Mouse (Mus musculus): Measurements from ENCODE around the gene Casq1.

Gene Casq1

DNA sequence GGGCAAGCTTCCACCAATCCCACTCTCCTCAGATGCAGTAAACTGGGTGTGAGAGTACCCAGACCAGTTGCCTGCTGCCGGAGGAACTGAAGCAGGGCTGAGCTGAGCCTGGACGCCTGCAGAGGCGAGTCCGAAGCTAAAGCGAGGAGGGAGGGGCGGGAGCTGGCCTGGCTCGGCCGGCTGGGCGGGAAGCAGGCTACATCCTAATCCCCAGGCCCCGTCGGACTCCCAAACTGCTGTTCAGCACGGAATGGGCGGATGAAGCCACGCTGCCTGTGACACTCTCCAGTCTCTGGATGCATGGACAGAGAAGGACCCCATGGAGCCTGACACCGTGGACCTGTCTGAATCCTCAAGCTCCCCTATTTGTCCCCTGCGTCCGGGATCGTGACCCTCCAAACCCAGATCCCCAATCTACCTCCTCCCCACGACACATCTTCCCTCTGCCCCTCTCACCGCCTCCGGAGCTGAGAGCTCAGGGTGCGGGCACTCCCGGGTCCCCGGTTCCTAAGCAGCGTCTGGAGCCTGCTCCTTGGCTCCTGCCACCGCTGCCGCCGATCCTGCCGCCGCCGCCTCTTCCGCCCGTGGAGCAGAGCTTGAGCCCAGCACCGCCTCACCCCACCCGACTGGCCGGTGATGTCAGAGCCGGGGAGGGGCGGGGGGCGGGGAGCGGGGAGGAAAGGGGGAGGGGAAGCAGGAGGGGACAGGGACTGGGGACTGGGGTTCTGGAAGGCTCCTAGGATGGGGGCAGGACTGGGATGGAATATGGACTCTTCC, 13.3 kb downstream of the Casq1 start, which contains the start of gene Pea15a:
Gene Pea15a, minus strand, starts transcription at position 664 of the 777 bp plus-strand sequence.
- peak; percentile 69 to 77 for DNase-seq (ENCODE audit: low spot score in 2 of 2)

DNA sequence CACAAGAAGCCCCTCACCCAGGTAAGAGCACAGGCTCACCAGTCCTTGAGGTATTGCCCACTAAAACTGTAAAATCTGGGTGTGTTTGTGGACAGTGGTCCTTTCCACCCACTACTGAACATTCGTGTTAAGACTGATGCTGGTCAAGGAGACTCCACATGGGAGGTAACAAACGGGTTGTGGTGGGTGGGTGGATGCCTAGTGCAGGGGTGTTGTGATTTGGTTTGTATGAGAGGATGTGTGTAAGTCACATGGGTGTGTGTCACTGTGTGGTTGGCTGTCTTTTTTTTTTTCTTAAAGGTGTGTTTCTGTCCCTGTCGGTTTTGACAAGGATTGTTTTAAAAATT, 14.0 kb downstream of the Casq1 start:
- no peak for DNase-seq (ENCODE audit: low spot score in 2 of 2)

DNA sequence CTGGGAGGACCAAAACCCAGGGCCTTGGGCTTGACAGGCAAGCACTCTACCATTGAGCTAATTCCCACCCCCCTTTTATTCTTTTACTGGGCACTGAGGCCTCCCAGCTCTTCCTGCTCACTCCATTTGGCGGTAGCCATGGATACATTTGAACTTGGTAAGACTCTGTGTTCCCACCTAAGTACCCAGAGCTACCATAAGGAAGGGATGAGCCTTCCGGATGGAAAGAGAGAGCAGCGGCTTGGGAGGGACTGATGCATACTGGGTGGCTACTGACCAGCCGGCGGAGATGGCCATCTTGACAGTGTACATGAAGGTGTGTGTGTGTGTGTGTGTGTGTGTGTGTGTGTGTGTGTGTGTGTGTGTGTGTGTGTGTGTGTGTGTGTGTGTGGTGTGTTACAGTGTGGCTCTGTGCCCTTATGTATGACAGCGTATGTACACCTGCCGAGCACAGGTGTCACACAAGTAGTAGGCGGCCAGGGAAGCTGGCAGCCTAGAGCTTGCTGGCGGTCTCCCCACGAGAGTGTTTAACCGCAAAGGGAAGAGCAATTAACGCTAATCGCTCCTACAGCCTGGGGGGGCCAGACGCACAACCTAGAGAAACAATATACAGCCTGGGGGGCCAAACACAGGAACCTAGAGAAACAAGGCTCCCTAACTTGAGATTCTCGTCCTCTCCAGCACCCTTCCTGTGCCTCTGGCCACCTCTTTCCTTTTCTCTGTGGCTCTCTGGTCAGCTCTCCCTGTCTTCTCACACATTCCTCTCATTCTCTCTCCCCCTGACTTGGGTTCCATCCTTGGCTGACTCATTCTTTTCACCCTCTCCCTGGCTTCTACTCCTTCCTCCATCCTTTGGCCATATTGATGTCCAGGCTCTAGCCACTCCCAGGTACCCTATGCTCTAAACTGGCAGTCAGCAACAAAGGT, 14.6 kb downstream of the Casq1 start:
- DNase-seq (ENCODE audit: low spot score in 2 of 2), result no peak

DNA sequence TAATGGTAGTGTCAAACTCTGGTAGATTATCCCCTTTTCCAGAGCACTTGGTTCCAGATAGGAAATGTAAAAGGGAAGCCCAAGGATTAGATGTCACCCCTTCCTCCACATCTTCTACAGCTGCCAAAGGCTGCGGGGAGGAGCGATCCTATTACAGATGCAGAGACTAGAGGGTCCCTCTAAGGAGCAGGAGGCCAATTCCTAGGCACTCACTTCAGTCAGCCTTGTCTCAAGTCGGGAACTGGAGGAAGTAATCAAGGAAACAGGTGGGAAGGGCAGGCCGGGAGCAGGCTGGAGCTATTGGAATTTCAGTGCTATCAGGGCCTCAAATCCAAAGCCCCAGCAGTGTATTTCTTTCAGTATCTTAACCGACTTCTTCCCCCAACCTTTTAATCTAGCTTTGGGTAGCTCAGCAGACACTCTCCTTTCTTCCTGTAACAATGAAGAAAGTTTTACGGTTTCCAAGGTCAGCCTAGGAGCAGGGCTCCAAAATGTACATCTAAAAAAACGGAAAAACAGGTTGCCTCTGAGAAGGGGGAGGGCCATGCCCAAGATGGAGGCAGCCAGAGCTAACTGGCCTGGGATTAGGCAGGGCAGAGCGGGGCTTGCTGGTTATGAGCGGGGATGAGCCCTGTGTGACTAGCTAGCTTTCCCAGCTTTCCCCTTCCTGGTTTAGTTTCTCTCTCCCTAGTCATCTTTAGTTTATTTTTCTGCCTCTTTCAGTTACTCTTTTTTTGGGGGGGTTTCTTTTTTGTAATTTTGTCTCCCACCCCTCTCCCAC, 15.4 kb downstream of the Casq1 start:
- no peak for DNase-seq (ENCODE audit: low spot score in 2 of 2)

DNA sequence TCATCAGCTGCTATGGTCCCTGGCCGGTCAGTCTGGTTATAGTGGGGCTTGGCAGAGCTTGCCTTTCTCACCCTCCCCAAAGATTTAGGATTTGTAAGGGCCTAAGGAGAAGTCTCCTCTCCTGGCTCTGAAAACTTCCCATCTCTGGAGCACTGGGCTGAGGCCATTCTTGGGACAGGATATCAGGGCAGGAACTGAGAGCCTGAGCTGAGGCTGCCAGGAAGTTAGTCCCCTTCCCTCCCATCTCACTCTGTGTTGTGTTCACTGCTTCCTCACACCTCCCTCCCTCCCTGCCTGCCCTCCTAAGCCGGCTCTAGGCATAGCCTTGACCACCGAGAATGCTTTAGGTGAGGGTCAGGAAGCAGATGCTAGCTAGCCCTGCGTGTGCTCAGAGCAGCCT, 16.1 kb downstream of the Casq1 start:
- DNase-seq (ENCODE audit: low spot score in 2 of 2), result no peak

DNA sequence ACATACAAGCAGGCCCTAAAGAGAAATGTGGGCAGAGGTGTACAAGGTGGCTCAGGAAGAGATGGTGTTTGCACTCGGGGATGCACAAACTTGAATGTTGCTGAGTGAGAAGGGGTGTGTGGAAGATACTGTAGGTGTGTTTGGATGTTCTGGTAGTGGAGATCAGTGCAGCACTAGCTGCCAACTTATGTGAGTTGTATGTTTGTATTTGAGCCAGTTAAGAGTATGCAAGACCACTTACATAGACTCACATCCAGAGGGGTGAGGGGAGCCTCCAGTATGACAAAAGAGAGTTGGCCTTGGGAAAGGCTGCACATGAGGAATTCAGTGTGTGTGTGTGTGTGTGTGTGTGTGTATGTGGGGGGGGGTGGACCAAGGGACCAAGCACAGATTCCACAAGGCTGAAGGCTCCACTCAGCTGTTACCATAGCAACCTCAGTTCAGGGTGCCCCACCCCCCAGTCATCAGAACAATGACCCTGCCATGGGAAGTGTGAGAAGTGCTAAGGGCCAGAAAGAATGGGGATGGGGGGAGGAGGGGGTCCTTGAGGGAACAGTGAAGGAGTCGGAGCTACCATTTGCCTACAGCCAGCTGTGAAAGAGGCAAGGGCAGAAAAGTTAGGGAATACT, 16.7 kb downstream of the Casq1 start:
- DNase-seq (ENCODE audit: low spot score in 2 of 2), result no peak

DNA sequence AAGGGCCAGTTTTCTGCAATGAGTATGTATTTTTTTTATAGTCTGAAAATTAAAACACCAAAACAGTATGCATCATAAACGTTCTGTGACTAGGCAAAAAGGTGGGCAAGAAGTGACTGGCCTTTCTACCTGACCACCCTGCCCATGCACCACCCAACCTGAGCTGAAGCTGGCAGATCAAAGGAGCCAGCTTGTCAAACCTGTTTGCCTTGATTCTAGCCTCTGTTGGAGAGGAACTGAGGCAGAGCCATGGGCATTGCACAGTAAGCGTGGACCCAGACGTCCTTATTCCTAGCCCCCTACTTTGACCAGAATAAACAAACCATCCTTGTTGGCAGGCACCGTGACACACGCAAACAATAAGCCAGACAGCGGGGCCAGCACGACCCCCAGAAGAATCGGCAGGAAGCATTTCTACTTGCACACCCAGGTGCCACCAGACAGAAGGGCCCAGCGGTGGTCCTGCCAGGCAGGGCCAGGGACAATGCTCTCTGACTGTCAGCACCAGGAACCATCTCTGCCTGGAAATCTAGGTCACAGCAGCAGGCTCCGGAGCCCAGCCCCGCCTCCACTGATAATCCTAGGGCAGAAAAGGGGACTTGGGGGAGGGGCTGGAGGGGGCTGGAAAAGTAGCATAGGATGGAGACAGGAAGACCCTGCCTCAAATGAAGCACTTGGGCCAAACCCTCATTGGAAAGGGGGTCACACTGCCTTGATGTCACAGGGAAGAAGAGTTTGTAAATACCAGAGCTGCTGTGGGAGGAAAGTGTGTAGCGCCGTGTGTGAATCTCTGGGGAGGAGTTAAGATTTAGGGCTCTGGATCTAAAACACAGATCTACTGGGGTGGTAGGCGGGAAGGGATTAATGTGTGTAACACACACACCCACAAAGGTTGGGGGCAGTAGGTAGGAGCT, 17.4 kb downstream of the Casq1 start:
- no peak for DNase-seq (ENCODE audit: low spot score in 2 of 2)

DNA sequence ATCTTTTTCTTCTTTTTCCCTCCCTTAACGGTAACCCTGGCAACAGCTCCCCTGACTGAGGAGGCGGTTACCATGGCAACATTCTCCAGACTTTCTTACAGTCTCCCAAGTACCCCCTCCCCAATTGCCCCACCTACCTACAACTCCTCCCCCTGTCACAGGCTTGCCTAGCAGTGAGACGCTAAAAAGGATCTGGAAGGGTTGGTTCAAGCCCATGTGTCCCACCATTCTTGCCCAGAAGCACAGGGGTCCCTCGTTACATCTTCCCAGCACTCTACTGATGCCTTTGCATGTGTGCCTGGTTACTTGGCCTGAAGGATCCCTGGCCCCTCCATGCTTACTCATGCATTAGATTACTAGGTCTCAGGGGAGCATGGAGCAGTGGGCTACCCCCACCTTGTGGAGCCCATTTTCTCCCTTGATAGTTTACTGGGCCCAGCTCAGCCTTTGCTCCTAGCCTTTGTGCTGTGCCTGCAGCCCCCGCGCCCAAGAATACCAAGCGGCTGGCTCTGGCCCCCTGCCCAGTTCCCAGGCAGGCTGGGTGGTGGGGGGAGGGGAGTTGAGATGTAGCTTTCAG, 18.7 kb downstream of the Casq1 start:
- peak; percentile 73 to 81 for DNase-seq (ENCODE audit: low spot score in 2 of 2)

DNA sequence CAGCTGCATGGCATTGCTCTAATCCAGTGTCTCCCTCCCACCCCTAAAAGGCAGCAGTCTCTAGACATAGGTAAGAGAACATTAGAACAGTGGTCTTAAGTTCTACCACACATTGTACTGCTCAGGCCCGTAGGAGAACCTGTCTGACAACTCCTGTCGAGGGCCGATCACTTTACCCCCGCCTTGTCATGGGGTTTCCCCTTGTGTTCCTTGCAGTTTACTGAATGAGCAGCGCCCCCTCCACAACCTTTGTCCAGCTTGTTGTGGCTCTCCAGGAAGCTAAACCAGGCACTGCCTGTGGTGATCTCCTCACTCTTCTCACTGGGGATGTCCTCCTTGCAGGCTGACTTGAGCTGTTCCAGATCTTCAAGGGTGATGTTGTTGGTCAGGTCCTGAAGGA, 19.5 kb downstream of the Casq1 start:
- no peak for DNase-seq (ENCODE audit: low spot score in 2 of 2)

DNA sequence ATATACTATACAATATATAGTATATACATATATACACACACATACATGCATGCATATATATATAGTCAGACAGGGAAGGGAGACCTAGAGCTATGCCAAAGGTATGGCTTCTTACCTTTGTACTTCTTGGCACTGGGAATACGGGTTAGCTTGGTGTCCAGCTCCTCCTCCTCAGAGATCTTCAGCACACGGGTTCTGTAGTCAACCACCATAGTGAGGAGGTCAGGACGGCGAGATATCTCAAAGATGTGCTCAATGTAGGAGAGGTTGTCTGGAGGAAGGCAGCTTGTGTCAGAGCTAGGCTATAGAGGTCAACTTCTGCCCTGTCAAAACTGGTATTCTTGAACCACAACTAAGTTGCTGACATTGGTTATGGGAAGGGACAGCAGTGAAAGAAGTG, 20.7 kb downstream of the Casq1 start:
- no peak for DNase-seq (ENCODE audit: low spot score in 2 of 2)

DNA sequence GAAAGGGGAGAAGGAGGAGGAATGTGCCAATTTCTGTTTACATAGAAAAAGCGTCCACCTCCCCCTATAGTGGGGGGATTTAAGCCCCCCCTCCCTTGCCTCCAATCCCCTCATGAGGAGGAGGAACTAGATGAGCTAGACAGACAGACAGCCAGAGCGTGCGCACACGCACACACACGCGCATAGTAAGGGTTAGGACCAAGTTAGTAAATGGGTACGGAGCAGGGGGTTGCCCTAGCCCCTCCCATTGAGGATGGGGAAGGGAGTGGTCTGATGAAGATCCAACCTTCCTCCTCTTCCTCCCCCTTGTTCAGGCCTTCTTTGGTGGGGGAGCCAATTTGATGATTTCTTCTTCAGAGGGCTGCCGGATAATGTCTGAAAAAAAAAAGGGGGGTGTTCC, 21.4 kb downstream of the Casq1 start:
- DNase-seq (ENCODE audit: low spot score in 2 of 2), result no peak

DNA sequence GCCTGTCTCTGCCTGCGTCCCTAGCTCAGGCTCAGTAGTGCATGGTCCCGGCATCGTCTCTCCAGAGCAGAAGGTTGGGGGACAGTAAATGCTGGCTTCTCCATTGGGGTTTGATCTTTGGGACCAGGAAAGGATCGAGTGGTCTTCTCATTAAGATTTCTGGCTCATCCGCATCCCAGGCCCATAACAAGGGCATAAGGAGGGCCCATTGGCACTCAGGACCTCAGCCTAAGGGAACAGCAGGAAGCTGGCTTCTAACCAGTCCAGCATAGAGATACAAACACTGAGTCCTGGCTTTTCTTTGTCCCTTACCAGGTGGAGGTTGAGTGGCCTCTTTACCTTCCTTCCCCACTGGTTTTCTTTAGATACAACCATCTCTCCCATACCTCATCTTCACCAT, 21.8 kb downstream of the Casq1 start:
- DNase-seq (ENCODE audit: low spot score in 2 of 2), result no peak

DNA sequence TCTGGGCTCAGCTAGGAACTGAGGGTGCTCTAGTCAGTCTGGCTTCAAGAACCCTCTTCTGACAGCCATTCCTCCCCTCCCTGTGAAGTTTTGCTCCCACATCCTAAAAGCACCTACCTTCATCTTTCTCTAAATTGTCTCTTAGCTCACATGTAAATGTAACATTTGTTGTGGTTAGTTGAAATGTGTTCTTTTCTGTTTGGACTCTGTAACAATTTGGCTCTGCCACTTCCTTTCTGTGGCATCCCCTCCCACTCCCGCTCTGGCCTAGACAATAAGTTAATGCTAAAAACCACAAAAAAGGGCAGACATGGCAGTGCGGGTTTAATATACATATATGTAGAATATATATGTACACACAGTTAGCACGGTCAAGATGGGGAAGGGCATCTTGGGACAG, 22.5 kb downstream of the Casq1 start:
- DNase-seq (ENCODE audit: low spot score in 2 of 2), result peak in 1 of 2 experiments; percentile 3

DNA sequence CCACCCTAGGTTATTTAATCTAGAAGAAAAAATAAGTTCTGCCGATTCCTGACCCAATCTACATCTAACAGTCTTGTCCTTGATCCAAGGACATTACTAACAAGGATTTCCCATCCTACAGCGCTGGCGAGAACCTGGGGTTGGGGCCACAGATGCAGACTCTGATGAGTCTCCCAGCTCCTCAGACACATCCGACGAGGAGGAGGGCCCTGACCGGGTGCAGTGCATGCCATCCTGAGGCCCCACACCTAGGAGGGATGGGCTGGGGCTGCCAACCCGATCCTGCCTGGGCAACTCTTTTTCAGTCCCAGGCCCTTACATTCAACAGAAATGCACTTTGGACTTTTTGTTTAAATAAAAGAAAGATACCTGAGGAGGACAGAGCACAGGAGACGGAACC, 25.2 kb downstream of the Casq1 start:
- no peak for DNase-seq (ENCODE audit: low spot score in 2 of 2)

DNA sequence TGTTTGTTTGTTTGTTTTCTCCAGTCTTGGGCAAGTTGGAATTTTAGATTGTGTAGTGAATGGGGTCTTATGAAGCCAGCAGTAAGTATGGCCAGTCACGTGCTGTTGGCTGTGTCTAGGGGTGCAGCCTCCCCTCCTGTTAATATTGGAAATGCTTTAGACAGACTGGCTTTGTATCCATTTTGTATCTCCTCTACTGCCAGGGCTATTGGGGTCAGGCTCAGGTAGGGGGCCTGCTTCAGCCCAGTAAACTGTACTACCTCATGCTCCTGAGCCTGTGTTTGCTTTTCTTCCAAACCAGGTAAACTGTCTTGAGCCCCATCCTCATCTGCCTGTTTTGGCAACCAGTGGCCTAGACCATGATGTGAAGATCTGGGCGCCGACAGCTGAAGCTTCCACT, 27.5 kb downstream of the Casq1 start:
- no peak for DNase-seq (ENCODE audit: low spot score in 2 of 2)

DNA sequence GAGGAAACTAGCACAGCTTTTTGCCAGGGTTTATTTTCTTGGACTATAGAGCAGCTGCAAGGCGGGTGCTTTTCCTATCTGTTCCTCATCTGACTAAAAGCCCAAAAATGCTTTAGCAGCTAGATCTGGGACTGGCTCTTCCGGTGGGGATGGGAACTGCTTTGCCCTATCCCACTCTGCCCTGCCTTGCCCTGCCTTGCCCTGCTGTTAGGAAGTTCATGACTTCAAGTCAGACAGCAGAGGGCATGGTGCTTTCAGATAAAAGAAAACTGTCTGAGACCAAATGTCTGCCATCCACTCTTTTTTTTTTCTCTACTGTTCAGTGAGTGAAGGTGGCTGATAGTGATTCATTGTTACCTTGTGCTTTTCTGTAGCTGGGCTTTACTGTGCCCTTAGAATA, 28.1 kb downstream of the Casq1 start:
- no peak for DNase-seq (ENCODE audit: low spot score in 2 of 2)

DNA sequence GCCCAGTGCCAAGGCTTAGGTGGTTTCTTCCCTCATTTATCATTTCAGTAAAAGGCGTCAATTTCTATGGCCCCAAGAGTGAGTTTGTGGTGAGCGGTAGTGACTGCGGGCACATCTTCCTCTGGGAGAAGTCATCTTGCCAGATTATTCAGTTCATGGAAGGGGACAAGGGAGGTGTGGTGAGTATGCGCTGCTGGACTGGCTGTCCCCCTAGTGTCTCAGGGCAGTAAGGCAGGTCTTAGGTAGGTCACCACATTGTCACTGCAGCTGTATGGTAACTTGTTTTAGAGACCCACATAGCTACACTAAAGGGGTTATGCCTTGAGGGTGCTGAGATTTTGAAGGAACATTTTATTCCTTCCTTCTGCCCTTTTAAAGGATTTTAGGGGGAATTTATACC, 30.8 kb downstream of the Casq1 start:
- no peak for DNase-seq (ENCODE audit: low spot score in 2 of 2)

DNA sequence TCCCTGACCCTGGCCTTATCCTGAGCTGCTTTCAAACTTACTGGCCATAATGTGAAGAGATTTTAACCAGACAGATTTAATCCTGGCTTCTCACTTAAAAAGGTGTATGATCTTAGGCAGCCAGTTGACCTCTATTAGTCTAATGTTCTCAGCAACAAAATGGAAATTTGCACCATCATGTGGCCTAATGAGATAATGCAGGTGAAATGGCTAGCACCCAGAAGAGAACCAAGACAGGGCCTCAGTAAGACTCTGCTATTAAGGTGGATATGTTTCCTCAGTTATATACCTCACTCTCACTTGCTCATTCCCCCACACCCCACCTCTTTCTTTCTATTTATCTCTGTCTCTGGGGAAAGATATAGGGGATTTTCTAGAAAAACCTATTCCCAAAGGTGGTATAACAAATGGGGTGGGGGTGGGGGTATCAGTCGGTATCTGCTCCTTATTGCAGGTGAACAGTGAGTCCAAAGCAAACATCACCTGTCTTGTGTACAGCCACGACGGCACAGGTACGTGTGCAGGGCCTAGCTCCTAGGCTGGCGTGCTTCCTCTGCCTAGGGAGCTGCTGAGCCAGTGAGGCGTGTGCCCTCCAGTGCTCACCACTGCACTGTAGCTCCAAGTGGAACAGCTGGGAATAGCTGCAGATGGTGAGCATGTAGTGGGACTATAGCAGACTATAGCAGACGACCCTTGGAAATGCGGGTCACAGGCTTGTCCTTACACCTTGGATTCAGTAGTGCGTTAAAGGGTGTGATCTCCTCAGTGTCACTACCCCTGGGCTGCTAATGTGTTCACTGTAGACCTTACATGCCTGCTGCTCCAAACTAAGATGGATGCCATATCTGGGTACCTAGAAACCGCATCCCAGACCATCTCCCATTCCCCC, 33.0 kb downstream of the Casq1 start:
- no peak for DNase-seq (ENCODE audit: low spot score in 2 of 2)

DNA sequence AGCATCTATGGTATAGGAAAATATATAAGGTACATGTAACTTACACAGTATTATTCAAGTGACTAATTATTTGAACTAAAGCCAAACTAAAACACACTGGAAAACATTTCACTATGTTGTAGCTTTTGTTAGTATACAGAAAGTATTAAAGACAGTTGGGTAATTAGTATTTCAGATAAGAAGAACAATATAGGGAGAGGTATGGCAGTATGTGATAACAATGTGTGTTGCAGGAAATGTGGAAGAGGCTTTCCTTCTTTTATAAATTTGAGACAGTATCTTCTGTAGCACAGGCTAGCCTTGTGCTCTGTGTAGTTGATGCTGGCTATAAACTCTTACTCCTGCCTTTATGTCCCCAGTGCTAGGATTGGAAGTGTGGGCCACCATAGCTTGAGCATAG, 35.8 kb downstream of the Casq1 start:
- no peak for DNase-seq (ENCODE audit: low spot score in 2 of 2)

All from frontal cortex, postnatal 14 days (tissue).